Mouse (Mus musculus): ENCODE measurements around the gene Cyp2c69.

DNA sequence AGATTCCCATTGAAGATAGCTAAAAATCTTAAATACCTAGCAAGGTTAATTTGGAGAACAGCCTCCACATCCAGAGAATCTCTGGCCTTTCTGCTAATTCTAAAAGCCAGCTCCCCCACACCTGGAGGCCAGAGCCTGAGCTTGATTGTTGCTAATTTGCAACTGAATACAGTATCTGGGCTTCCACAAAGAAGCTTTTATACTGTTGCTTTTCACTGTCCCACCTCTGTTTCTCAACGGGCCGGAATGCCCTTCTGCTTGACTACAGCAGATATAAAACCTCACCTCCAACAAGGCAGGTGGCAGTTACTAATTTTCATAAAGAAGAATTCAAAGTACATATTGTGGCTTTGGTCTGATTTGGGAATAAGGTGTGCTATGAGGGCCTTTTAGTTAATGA is 15.1 kb upstream of the Cyp2c69 start:
- TF ChIP-seq CTCF (IDR thresholded peaks at IDR 0.05; ENCODE audit: borderline replicate concordance, insufficient read depth, low read depth, low read length) (no peak), POLR2A (IDR thresholded peaks at IDR 0.05; ENCODE audit: borderline replicate concordance, insufficient read depth, low read length) (no peak)

All from cerebellum, adult 2 months (tissue).